ENCODE assay signal across 31 mouse cellular contexts in genomic region chr6:42287562-42287961, GRCm38 (mm10). TPM values are rescaled to one million over a fixed set of nuclear protein-coding genes. Genes with fewer than 3 reads are reported as not detected.
"Had no signal": no experiment of that assay in that cellular context is flagged by ENCODE, and none has a peak within 500 bp of the region (broad histone marks: within the 10 kb centered on the region; RNA-seq: fewer than 3 reads in every experiment).

No protein-coding gene starts in this region.

- ATAC-seq: forebrain, embryonic 16.5 days; hindbrain, embryonic 16.5 days; inflammation-experienced regulatory T-cells, adult 6 months had no signal

- H3K27ac ChIP-seq: heart, embryonic 13.5 days; heart, embryonic 15.5 days; hindbrain, embryonic 10.5 days; hindbrain, embryonic 12.5 days; hindbrain, embryonic 14.5 days; kidney, embryonic 15.5 days; kidney, postnatal 0 days; left cerebral cortex, adult 2 months; limb, embryonic 10.5 days; limb, embryonic 12.5 days; liver, embryonic 13.5 days had no signal

- H3K4me1 ChIP-seq: hindbrain, embryonic 10.5 days; hindbrain, embryonic 12.5 days; kidney, embryonic 15.5 days; limb, embryonic 10.5 days; limb, embryonic 12.5 days; liver, embryonic 13.5 days had no signal

- H3K4me3 ChIP-seq: heart, embryonic 13.5 days; heart, embryonic 15.5 days; hindbrain, embryonic 10.5 days; hindbrain, embryonic 12.5 days; kidney, embryonic 15.5 days; left cerebral cortex, adult 2 months; limb, embryonic 10.5 days; limb, embryonic 12.5 days; liver, embryonic 13.5 days had no signal

- H3K4me2 ChIP-seq: heart, embryonic 11.5 days; heart, embryonic 13.5 days; heart, embryonic 15.5 days; hindbrain, embryonic 12.5 days; hindbrain, embryonic 14.5 days; kidney, embryonic 15.5 days; limb, embryonic 12.5 days; liver, embryonic 11.5 days; liver, embryonic 13.5 days had no signal

- DNase-seq: gastrocnemius, postnatal 14 days; gastrocnemius, postnatal 36 days; heart, adult 18-20 months; heart, postnatal 4 days; kidney, adult 11 months; kidney, adult 2 months; kidney, adult 9 months; kidney, postnatal 14 days; kidney, postnatal 36 days; liver; liver, embryonic 13.5 days had no signal

- H3K27me3 ChIP-seq: heart, embryonic 13.5 days; heart, embryonic 15.5 days; hindbrain, embryonic 12.5 days; kidney, embryonic 15.5 days; limb, embryonic 12.5 days; liver, embryonic 13.5 days had no signal

- H3K9ac ChIP-seq: heart, embryonic 13.5 days; heart, embryonic 15.5 days; hindbrain, embryonic 12.5 days; hindbrain, embryonic 14.5 days; kidney, embryonic 15.5 days; limb, embryonic 12.5 days; liver, embryonic 13.5 days had no signal

- H3K9me3 ChIP-seq: heart, embryonic 13.5 days; heart, embryonic 15.5 days; hindbrain, embryonic 10.5 days; hindbrain, embryonic 12.5 days; kidney, embryonic 15.5 days; limb, embryonic 10.5 days; limb, embryonic 12.5 days; liver, embryonic 13.5 days had no signal

RNA-seq across cellular contexts. Expression of gene Clcn1, which starts 1.1 kb away (rescaled TPM):
- polyA plus RNA-seq: inflammation-experienced regulatory T-cells, adult 6 months; liver, embryonic 13.5 days had no signal

RNA-seq across cellular contexts. Expression of gene Tmem139, which starts 25.8 kb away (rescaled TPM):
- total RNA-seq: gastrocnemius, postnatal 14 days; layer of hippocampus, adult 18-20 months; layer of hippocampus, postnatal 10 days; layer of hippocampus, postnatal 25 days; left cerebral cortex, adult 2 months; left cerebral cortex, postnatal 14 days; left cerebral cortex, postnatal 36 days had no signal
- polyA plus RNA-seq: heart, embryonic 11.5 days; hindbrain, embryonic 14.5 days; inflammation-experienced regulatory T-cells, adult 6 months had no signal

RNA-seq across cellular contexts. Expression of gene Fam131b, which starts 36.9 kb away (rescaled TPM):
- polyA plus RNA-seq: inflammation-experienced regulatory T-cells, adult 6 months; kidney, postnatal 0 days had no signal
